Mouse (Mus musculus) lung, postnatal 0 days (tissue): ENCODE data around the gene Hoxd1. TPM values are rescaled to one million over a fixed set of nuclear protein-coding genes. Genes with fewer than 3 reads are reported as not detected.

ENCODE experiments used
- ATAC-seq: fragments of 200-750 bp; cut with Nextera tagmentation; 2 replicates; pipeline ENCODE4 v1.8.0; 2017; ENCODE audit warnings: moderate library complexity
- DNase-seq: peaks from one replicate; pipeline ENCODE4 v3.0.0-alpha.2; 2016; ENCODE audit warnings: low spot score
- H3K27ac ChIP-seq: fragments of 300-500 bp; sonication (generic); 2 replicates; pipeline ENCODE4 v1.5.1; 2014; ENCODE audit warnings: antibody characterized with exemption, mild to moderate bottlenecking, low read length, mixed read lengths
- H3K27me3 ChIP-seq: fragments of 300-500 bp; sonication (generic); replicated peaks from 2 replicates; pipeline ENCODE4 v1.6.1; 2014; ENCODE audit warnings: low read length, mixed read lengths; ENCODE audit not compliant: insufficient read depth
- H3K36me3 ChIP-seq: fragments of 300-500 bp; sonication (generic); 2 replicates; pipeline ENCODE4 v1.6.1; 2014; ENCODE audit warnings: low read length, mixed read lengths; ENCODE audit not compliant: insufficient read depth
- H3K4me1 ChIP-seq: fragments of 300-500 bp; sonication (generic); 2 replicates; pipeline ENCODE4 v1.6.1; 2014; ENCODE audit warnings: antibody characterized with exemption, low read depth, low read length, mixed read lengths; ENCODE audit not compliant: insufficient read depth
- H3K4me2 ChIP-seq: fragments of 300-500 bp; sonication (generic); replicated peaks from 2 replicates; pipeline ENCODE4 v1.6.1; 2014; ENCODE audit warnings: low read depth, mild to moderate bottlenecking, low read length, moderate library complexity, mixed read lengths
- H3K4me3 ChIP-seq: fragments of 300-500 bp; sonication (generic); 2 replicates; pipeline ENCODE4 v1.5.1; 2014; ENCODE audit warnings: low read depth, low read length
- H3K9ac ChIP-seq: fragments of 300-500 bp; sonication (generic); replicated peaks from 2 replicates; pipeline ENCODE4 v1.6.1; 2014; ENCODE audit warnings: low read depth, mild to moderate bottlenecking
- H3K9me3 ChIP-seq: fragments of 300-500 bp; sonication (generic); 2 replicates; pipeline ENCODE4 v1.6.1; 2016; ENCODE audit warnings: low read length, mixed read lengths
- CTCF ChIP-seq: IDR thresholded peaks from 2 replicates; pipeline ENCODE4 v1.5.1; 2016; ENCODE audit warnings: antibody characterized with exemption, mild to moderate bottlenecking
- EP300 ChIP-seq: IDR thresholded peaks from 2 replicates; pipeline ENCODE4 v1.6.1; 2016; ENCODE audit warnings: antibody characterized with exemption, mild to moderate bottlenecking, control low read depth
- WGBS: fragments of 180-500 bp; shearing (Covaris S2); extraction: QIAGEN DNeasy Blood & Tissue Kit; methylation state at CpG from one replicate; pipeline ENCODE4 v1.1.7; 2014; 5-methylcytosine and 5-hydroxymethylcytosine counted together
- polyA plus RNA-seq: library from polyadenylated mRNA; unstranded; fragments of >200 nt; fragmentation: Nextera tagmentation; extraction: Ambion mirVana; gene quantifications from 2 replicates; pipeline ENCODE4 v1.2.1, GENCODE M21; 2015

Hoxd1 gene
- polyA plus RNA-seq: not detected in 2 replicates

GRCm38 (mm10) chr2:74762522-74763244 lies at the start of gene Hoxd1:
Gene Hoxd1 (plus strand): TSS chr2:74762980.
- H3K9ac ChIP-seq: no peak within 1 kb of the TSS
- WGBS: under 1% methylated on average over 43 of the region's 61 CpGs
- TF ChIP-seq EP300: no peak
- TF ChIP-seq CTCF: no peak
- H3K4me3 ChIP-seq: peak within 1 kb of the TSS; percentile 30
- no peak for DNase-seq
- H3K9me3 ChIP-seq: no peaks in the 10 kb centered on the region
- no peak within 1 kb of the TSS for H3K27ac ChIP-seq
- peak; percentile 67 for ATAC-seq
- peaks cover 61% of the 10 kb centered on the region for H3K27me3 ChIP-seq
- H3K4me2 ChIP-seq: peak within 1 kb of the TSS; percentile 65
- no peaks in the 10 kb centered on the region for H3K36me3 ChIP-seq
- peaks cover 9% of the 10 kb centered on the region; the same call in 1 of the 2 replicates for H3K4me1 ChIP-seq

DNA sequence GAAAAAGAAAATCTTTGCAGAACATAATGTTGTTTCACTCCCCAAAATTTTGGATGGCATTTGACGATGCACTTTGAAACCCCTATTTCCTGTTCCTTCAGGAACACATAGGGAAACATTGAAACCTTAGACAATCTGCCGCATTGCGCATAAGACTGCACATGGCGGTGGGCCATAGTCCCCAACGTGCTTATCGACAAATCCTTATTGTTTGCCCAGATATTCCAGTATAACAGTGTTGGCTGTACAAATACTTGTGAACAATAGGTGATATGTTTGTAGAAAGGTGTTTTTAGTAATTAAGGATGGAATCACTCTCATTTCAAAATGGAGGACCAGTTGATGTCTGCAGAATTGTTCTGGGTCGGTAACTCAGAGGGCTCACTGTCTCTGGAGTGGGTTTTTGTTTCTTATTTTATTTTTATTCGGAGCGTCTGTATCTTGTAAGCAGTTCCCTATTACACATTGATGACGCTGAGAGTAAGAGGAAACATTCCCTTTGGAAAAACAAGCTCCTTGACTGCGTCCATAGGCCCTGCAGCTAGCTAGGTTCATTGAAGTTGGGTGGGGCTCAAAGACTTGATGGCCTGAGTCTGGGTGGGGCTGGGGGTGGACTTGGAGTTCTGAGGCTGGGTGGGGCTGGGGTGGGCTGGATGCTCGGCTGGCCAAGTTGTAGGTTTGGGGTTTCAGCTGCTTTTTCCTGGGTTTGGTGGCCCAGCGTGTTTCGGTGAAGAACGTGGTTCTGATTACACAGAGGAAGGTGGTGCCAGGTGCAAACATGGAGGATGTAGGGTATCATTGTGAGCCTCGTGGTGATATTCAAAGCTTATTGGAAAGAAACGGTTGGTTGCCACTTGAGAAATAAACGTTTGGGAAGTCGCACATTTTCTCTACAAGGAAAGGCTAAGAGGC lies 49.3 kb upstream of the Hoxd1 start:
- Histone ChIP-seq H3K4me3 (no peak overlapping the region), H3K4me1 (0 out of 2 replicates have a peak, but pooled peaks cover 6% of the 10 kb centered on the region), H3K27me3 (peaks cover 87% of the 10 kb centered on the region), H3K27ac (no peak overlapping the region), H3K4me2 (no peak overlapping the region), H3K9me3 (no peaks in the 10 kb centered on the region), H3K9ac (no peak overlapping the region), H3K36me3 (no peaks in the 10 kb centered on the region)
- ATAC-seq (no peak), DNase-seq (no peak)
- TF ChIP-seq EP300 (no peak), CTCF (no peak)
- WGBS: 8% methylated on average over 19 of the region's 19 CpGs

- ATAC-seq: no peak
- Histone ChIP-seq H3K27me3 (peaks cover 86% of the 10 kb centered on the region), H3K27ac (no peak overlapping the region), H3K9ac (no peak overlapping the region), H3K36me3 (no peaks in the 10 kb centered on the region), H3K4me3 (no peak overlapping the region), H3K4me2 (no peak overlapping the region), H3K4me1 (0 out of 2 replicates have a peak, but pooled peaks cover 6% of the 10 kb centered on the region), H3K9me3 (no peaks in the 10 kb centered on the region)
- 8% methylated on average over 18 of the region's 18 CpGs for WGBS
- DNase-seq: no peak
- TF ChIP-seq EP300 (no peak), CTCF (no peak)
These were observed 48.5 kb upstream of the Hoxd1 start for GRCm38 (mm10) chr2:74714156-74714789.

DNA sequence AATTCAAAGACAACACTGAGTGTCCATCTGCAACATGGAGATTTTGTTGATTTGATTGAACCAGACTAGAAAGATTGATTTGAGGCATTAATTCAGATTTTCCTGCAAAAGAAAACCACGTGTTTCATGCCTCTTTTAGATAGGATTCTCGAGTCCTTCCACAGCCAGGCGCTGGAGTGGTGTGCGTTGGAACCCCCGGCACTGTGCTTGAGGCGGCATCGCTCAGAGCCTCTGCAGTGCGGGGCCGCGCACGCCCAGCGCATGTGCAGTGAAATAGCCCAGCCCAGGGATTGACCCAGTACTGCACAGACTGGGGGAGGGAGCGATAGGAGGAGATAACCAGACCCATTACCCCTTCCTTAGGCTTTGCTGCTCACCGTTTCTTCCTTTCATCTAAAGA lies 47.9 kb upstream of the Hoxd1 start:
- Histone ChIP-seq H3K27me3 (peaks cover 85% of the 10 kb centered on the region), H3K4me1 (0 out of 2 replicates have a peak, but pooled peaks cover 6% of the 10 kb centered on the region), H3K27ac (no peak overlapping the region), H3K9ac (no peak overlapping the region), H3K4me3 (no peak overlapping the region), H3K9me3 (no peaks in the 10 kb centered on the region), H3K4me2 (no peak overlapping the region), H3K36me3 (no peaks in the 10 kb centered on the region)
- no peak for TF ChIP-seq EP300
- TF ChIP-seq CTCF: no peak
- 3% methylated on average over 14 of the region's 14 CpGs for WGBS
- ATAC-seq: no peak
- no peak for DNase-seq

GRCm38 (mm10) chr2:74715504-74716241 lies 47.1 kb upstream of the Hoxd1 start:
- TF ChIP-seq CTCF (peak; percentile 90), EP300 (no peak)
- peak; percentile 89 for DNase-seq
- whole genome bisulfite sequencing: 4% methylated on average over 22 of the region's 26 CpGs

More at GRCm38 (mm10) chr2:74715504-74716241, 47.1 kb upstream of the Hoxd1 start:
- H3K4me3 ChIP-seq: no peak overlapping the region
- H3K27ac ChIP-seq: no peak overlapping the region
- ATAC-seq: peak; percentile 80
- peak overlapping the region; percentile 36 for H3K4me2 ChIP-seq
- peaks cover 85% of the 10 kb centered on the region for H3K27me3 ChIP-seq
- no peak overlapping the region for H3K9ac ChIP-seq
- no peaks in the 10 kb centered on the region for H3K9me3 ChIP-seq
- H3K36me3 ChIP-seq: no peaks in the 10 kb centered on the region
- 0 out of 2 replicates have a peak, but pooled peaks cover 6% of the 10 kb centered on the region for H3K4me1 ChIP-seq
